30 mouse cellular contexts compared by ENCODE assay signal in genomic region chr2:79765032-79765431, GRCm38 (mm10). TPM values are rescaled to one million over a fixed set of nuclear protein-coding genes. Genes with fewer than 3 reads are reported as not detected.
DNase-seq lines count a peak whose midpoint lies in the region; ATAC-seq and TF ChIP-seq lines count a peak whose summit lies in the region.
"Had no signal": no experiment of that assay in that cellular context is flagged by ENCODE, and none has a peak within 500 bp of the region (broad histone marks: within the 10 kb centered on the region; RNA-seq: fewer than 3 reads in every experiment).

No protein-coding gene starts in this region.

- TF ChIP-seq CTCF in lung, embryonic 14.5 days (IDR thresholded peaks at IDR 0.05; ENCODE audit: low read depth): no peak
- no peak for TF ChIP-seq CTCF in bone marrow macrophage, adult 2 months (IDR thresholded peaks at IDR 0.05; ENCODE audit: low read depth, low read length)

- H3K4me2 ChIP-seq in lung, embryonic 14.5 days: no peak overlapping the region
- H3K4me2 ChIP-seq in forebrain, embryonic 16.5 days (ENCODE audit: low read length): no peak overlapping the region
- H3K4me2 ChIP-seq: forebrain, embryonic 13.5 days; heart, embryonic 12.5 days; hindbrain, embryonic 14.5 days; limb, embryonic 13.5 days; liver, embryonic 11.5 days; midbrain, embryonic 15.5 days; neural tube, embryonic 15.5 days had no signal

- no peak for DNase-seq in lung, embryonic 14.5 days
- no peak for DNase-seq in lung, postnatal 4 days
- peak; percentile 30 for DNase-seq in lung, postnatal 25 days (ENCODE audit: low spot score)
- DNase-seq in cerebellum, postnatal 10 days: no peak
- DNase-seq: adrenal gland, postnatal 14 days; cerebellum, adult 18-20 months; cerebellum, postnatal 14 days; gastrocnemius, postnatal 25 days; heart, adult 18-20 months; kidney, adult 11 months; right cerebral cortex, postnatal 25 days; spleen, adult 18-20 months; thymus, adult 2 months; thymus, postnatal 36 days had no signal

- 0 out of 2 replicates have a peak, but pooled peaks cover 4% of the 10 kb centered on the region for H3K4me1 ChIP-seq in lung, embryonic 14.5 days (ENCODE audit: insufficient read depth)
- H3K4me1 ChIP-seq in bone marrow macrophage, adult 2 months (ENCODE audit: control insufficient read depth, insufficient read depth, low read length): peaks cover 30% of the 10 kb centered on the region
- no peaks in the 10 kb centered on the region; the same call in 1 of the 2 replicates for H3K4me1 ChIP-seq in forebrain, embryonic 16.5 days (replicated peaks; ENCODE audit: control insufficient read depth, insufficient read depth, low read length)
- H3K4me1 ChIP-seq: heart, embryonic 12.5 days; midbrain, embryonic 10.5 days; midbrain, embryonic 15.5 days; neural tube, embryonic 15.5 days had no signal

- WGBS in lung, embryonic 14.5 days: 49% methylated on average over 3 of the region's 3 CpGs
- 93% methylated on average over 3 of the region's 3 CpGs for WGBS in forebrain, embryonic 16.5 days

- no peak for TF ChIP-seq POLR2A in bone marrow macrophage, adult 2 months (IDR thresholded peaks at IDR 0.05; ENCODE audit: borderline replicate concordance, low read depth, low read length)

- no peaks in the 10 kb centered on the region for H3K27me3 ChIP-seq in lung, embryonic 14.5 days (ENCODE audit: insufficient read depth, low read length)
- no peaks in the 10 kb centered on the region for H3K27me3 ChIP-seq in forebrain, embryonic 16.5 days (replicated peaks; ENCODE audit: control insufficient read depth, insufficient read depth, low read length)
- H3K27me3 ChIP-seq: CH12.LX; forebrain, embryonic 13.5 days; heart, embryonic 12.5 days; limb, embryonic 13.5 days; midbrain, embryonic 15.5 days; neural tube, embryonic 15.5 days had no signal

- H3K4me3 ChIP-seq in lung, embryonic 14.5 days (ENCODE audit: low read depth, low read length): no peak overlapping the region
- no peak overlapping the region for H3K4me3 ChIP-seq in bone marrow macrophage, adult 2 months (ENCODE audit: insufficient read depth, low read length)
- H3K4me3 ChIP-seq in forebrain, embryonic 16.5 days (replicated peaks; ENCODE audit: low read length): no peak overlapping the region
- H3K4me3 ChIP-seq: forebrain, embryonic 13.5 days; heart, embryonic 12.5 days; layer of hippocampus, adult 2 months; limb, embryonic 13.5 days; midbrain, embryonic 10.5 days; midbrain, embryonic 15.5 days; neural tube, embryonic 15.5 days had no signal

- no peak overlapping the region for H3K27ac ChIP-seq in lung, embryonic 14.5 days (ENCODE audit: low read depth)
- H3K27ac ChIP-seq in bone marrow macrophage, adult 2 months (ENCODE audit: insufficient read depth, low read depth, low read length): peak overlapping the region; percentile 42
- H3K27ac ChIP-seq in forebrain, embryonic 16.5 days (ENCODE audit: low read length): no peak overlapping the region
- H3K27ac ChIP-seq: forebrain, embryonic 13.5 days; hindbrain, embryonic 14.5 days; layer of hippocampus, adult 2 months; limb, embryonic 13.5 days; midbrain, embryonic 10.5 days; midbrain, embryonic 15.5 days; neural tube, embryonic 15.5 days had no signal

- H3K36me3 ChIP-seq in lung, embryonic 14.5 days (ENCODE audit: insufficient read depth): no peaks in the 10 kb centered on the region
- no peaks in the 10 kb centered on the region for H3K36me3 ChIP-seq in forebrain, embryonic 16.5 days (ENCODE audit: control insufficient read depth, insufficient read depth)
- H3K36me3 ChIP-seq: heart, embryonic 12.5 days; limb, embryonic 13.5 days; midbrain, embryonic 10.5 days; midbrain, embryonic 15.5 days; neural tube, embryonic 15.5 days had no signal

- H3K9ac ChIP-seq in lung, embryonic 14.5 days: no peak overlapping the region
- H3K9ac ChIP-seq in forebrain, embryonic 16.5 days (replicated peaks; ENCODE audit: low read depth, low read length): no peak overlapping the region
- H3K9ac ChIP-seq: forebrain, embryonic 13.5 days; heart, embryonic 12.5 days; hindbrain, embryonic 14.5 days; limb, embryonic 13.5 days; midbrain, embryonic 15.5 days; neural tube, embryonic 15.5 days had no signal

- H3K9me3 ChIP-seq in lung, embryonic 14.5 days (ENCODE audit: low read depth, low read length): no peaks in the 10 kb centered on the region
- H3K9me3 ChIP-seq in forebrain, embryonic 16.5 days (ENCODE audit: control insufficient read depth, low read length): no peaks in the 10 kb centered on the region
- H3K9me3 ChIP-seq: forebrain, embryonic 13.5 days; heart, embryonic 12.5 days; limb, embryonic 13.5 days; midbrain, embryonic 10.5 days; midbrain, embryonic 15.5 days; neural tube, embryonic 15.5 days had no signal

- ATAC-seq in lung, embryonic 14.5 days (ENCODE audit: insufficient read depth): peak; percentile 45; the same call in 1 of the 2 replicates
- ATAC-seq in CD4-positive, CD25-positive, alpha-beta regulatory T cell, adult 4 months: peak; percentile 47
- ATAC-seq in forebrain, embryonic 16.5 days: no peak
- ATAC-seq: forebrain, embryonic 13.5 days; inflammation-experienced regulatory T-cells, adult 6 months; midbrain, embryonic 15.5 days had no signal

RNA-seq across cellular contexts. Expression of gene Ppp1r1c, which starts 57.5 kb away (rescaled TPM):
- polyA plus RNA-seq in lung, embryonic 14.5 days (2014; fragmentation: Nextera tagmentation; extraction: Ambion mirVana): not detected in 2 replicates
- polyA plus RNA-seq in CD4-positive, CD25-positive, alpha-beta regulatory T cell, adult 4 months (2017; shearing (Covaris generic)): under 1 TPM in 1 of 2 experiments, not detected in 1; 0.17 TPM
- not detected in 2 replicates for polyA plus RNA-seq in bone marrow macrophage, adult 2 months (2012; ENCODE audit: insufficient read depth, insufficient read length, missing spikeins)
- not detected in 2 replicates for polyA plus RNA-seq in forebrain, embryonic 16.5 days (2015; fragmentation: Nextera tagmentation; extraction: Ambion mirVana)
- polyA plus RNA-seq: heart, postnatal 0 days; liver, embryonic 16.5 days; thymus, adult 2 months had no signal
